Mouse (Mus musculus): Measurements from ENCODE around the gene Gabpb2. TPM values are rescaled to one million over a fixed set of nuclear protein-coding genes. Genes with fewer than 3 reads are reported as not detected.

The Gabpb2 gene
- total and polyA plus RNA-seq, 2 experiments from 2014 or later: 1.6 to 6.5 TPM

DNA sequence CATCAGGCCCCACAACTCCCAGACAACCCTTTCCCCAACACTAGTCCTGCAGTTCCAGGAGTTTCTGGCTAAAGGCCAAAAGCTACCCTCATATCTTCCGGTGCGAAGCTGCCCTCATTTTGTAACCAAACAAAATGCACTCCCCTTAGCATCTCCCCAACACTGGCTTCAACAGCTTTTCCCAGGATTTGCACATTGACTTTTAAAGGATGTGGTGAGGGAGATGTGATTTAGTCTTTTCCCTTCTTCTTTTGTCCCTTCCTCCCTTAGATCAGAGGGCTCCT is 55.4 kb downstream of the Gabpb2 start:
- DNase-seq (ENCODE audit: low spot score) (no peak), ATAC-seq (ENCODE audit: low FRiP score) (no peak)
- 11% methylated on average over 2 of the region's 2 CpGs for WGBS
- no peak for TF ChIP-seq CTCF (IDR thresholded peaks at IDR 0.05)
- peak overlapping the region; percentile 79 for H3K27ac ChIP-seq (ENCODE audit: low read depth, low read length)
- H3K4me3 ChIP-seq (ENCODE audit: low read depth, low read length): peak overlapping the region; percentile 85
- no peaks in the 10 kb centered on the region for H3K27me3 ChIP-seq (ENCODE audit: insufficient read depth, low read length)
- peaks cover 14% of the 10 kb centered on the region for H3K36me3 ChIP-seq (ENCODE audit: insufficient read depth, low read length)
- peak overlapping the region; percentile 80 for H3K9ac ChIP-seq (replicated peaks; ENCODE audit: low read length, poor library complexity, severe bottlenecking)
- no peaks in the 10 kb centered on the region for H3K9me3 ChIP-seq (ENCODE audit: low read length)
- peak overlapping the region; percentile 76 for H3K4me2 ChIP-seq (ENCODE audit: low read depth, low read length, poor library complexity, severe bottlenecking)
- H3K4me1 ChIP-seq (ENCODE audit: insufficient read depth, low read length): peaks cover 30% of the 10 kb centered on the region

DNA sequence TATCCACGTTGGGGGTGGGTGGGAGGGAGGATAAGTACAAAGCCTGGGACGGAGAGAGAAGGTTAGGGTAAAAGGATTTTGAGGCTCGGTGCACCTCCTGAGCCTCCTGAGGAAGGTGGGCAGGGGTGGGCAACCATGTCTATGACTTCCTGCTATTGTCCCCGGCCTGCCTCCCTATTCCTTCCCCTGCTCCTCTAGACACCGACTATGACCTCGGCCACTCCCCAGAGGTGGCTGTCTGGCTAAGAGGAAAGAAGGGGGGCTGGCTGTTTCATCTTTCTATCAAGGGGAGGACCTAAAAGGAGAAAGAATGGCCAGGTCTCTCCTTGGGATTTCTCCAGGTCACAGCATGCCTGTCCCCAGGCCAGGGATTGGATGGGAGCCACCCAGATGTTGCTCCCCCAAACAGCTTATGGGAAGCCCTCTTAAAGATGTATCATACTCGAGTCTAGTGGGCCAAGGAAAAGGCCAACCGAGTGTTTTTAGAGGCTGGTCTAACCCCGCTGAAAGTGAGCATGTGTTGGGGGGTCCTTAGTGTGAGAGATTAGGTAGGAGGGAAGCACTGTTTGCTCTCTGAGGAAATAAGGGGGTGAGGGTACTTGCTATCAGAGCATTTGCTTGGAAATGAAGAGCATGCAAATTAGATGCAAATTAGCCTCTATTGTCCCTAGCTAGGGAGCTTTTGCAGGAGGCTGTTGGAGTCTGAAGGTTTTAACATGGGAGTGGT is 55.9 kb downstream of the Gabpb2 start:
- 0 out of 2 replicates have a peak, but pooled peaks have one; percentile 5 for ATAC-seq (ENCODE audit: low FRiP score)
- Histone ChIP-seq H3K4me1 (ENCODE audit: insufficient read depth, low read length) (peaks cover 30% of the 10 kb centered on the region), H3K36me3 (ENCODE audit: insufficient read depth, low read length) (peaks cover 9% of the 10 kb centered on the region), H3K4me3 (ENCODE audit: low read depth, low read length) (peak overlapping the region; percentile 85), H3K9me3 (ENCODE audit: low read length) (no peaks in the 10 kb centered on the region), H3K27ac (ENCODE audit: low read depth, low read length) (peak overlapping the region; percentile 79), H3K27me3 (ENCODE audit: insufficient read depth, low read length) (no peaks in the 10 kb centered on the region), H3K9ac (replicated peaks; ENCODE audit: low read length, poor library complexity, severe bottlenecking) (peak overlapping the region; percentile 80), H3K4me2 (ENCODE audit: low read depth, low read length, poor library complexity, severe bottlenecking) (peak overlapping the region; percentile 76)
- DNase-seq (ENCODE audit: low spot score): peak; percentile 42
- no peak for TF ChIP-seq CTCF (IDR thresholded peaks at IDR 0.05)
- 0% methylated on average over 9 of the region's 9 CpGs for WGBS

DNA sequence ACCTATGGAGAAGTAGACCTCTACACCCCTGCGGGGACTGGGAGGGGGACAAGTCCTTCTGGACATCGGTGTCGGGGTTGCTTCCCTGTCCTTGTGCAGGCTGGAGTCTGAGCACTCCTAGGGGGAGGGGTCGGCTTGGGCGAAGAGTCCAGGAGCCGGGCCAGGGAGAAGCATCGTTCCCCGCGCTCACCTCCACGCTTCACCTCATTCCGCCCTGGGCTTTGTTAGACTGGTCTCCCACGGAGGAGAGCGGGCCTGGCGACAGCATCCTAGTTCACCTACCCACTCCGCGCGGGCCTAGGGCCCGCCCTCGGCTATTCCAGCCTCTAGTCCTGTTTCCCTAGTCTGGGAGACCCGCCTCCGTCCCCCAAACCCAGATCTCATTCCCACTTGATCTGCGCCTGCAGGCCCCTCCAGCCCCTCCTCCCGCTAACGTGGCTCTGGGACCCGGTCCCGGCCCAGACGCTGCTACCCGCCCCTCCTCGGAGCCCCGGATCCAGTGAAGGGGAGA is 56.6 kb downstream of the Gabpb2 start:
- H3K4me2 ChIP-seq (ENCODE audit: low read depth, low read length, poor library complexity, severe bottlenecking): peak overlapping the region; percentile 76
- peaks cover 30% of the 10 kb centered on the region for H3K4me1 ChIP-seq (ENCODE audit: insufficient read depth, low read length)
- DNase-seq (ENCODE audit: low spot score) (no peak), ATAC-seq (ENCODE audit: low FRiP score) (peak; percentile 31)
- H3K9me3 ChIP-seq (ENCODE audit: low read length): no peaks in the 10 kb centered on the region
- peak overlapping the region; percentile 79 for H3K27ac ChIP-seq (ENCODE audit: low read depth, low read length)
- WGBS: 2% methylated on average over 25 of the region's 30 CpGs
- no peaks in the 10 kb centered on the region for H3K27me3 ChIP-seq (ENCODE audit: insufficient read depth, low read length)
- peak overlapping the region; percentile 85 for H3K4me3 ChIP-seq (ENCODE audit: low read depth, low read length)
- peak overlapping the region; percentile 80 for H3K9ac ChIP-seq (replicated peaks; ENCODE audit: low read length, poor library complexity, severe bottlenecking)
- H3K36me3 ChIP-seq (ENCODE audit: insufficient read depth, low read length): peaks cover 4% of the 10 kb centered on the region
- no peak for TF ChIP-seq CTCF (IDR thresholded peaks at IDR 0.05)

DNA sequence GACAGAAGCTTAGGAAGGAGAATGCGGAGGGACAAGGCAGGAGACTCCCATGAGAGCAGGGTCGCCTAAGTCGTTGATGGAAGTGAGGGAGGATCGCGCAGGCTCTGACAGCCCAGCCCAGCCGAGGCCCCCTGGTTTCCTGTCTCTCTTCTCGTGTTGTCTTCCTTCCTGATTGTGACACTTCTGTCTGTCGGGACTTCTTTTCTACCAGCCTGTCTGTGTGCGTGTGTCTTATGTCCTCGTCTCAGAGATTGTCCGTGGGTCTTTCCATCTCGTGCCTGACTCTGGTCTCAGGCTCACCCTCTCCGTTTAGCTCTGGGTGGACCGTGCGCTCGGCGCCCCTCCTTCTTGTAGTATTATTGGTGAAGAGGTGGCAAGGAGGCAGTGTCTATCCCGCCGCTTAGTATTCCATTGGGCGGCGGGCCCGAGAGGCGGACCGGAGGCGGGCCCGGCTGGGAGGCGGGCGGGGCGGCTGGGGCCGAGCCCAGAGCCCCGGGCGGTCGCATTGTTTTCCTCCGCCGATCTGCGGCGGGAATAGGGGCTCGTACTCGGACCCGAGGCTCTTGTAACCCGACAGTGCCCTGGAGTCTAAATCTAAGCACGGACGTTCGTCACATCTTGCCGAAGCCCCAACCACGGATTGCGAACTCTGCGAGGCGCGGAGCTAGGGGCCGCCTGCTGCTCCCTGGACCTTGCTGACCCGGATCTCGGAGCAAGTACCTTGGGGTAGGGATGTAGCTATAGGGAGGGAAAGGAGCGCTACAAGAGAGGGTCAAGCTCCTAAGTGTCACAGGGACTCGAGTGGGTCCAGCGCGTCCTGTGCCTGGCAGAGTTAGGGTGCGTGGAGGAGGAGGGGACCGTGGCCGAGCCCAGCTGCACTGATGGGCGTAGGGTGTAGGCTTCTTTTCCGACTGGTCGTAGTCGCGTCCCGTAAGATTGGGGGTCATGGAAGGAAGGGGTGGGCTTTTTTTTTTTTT is 57.4 kb downstream of the Gabpb2 start, which contains the start of gene Sema6c:
TSS of gene Sema6c (plus strand) at position 471 of the 977 bp plus-strand sequence.
- Histone ChIP-seq H3K27ac (ENCODE audit: low read depth, low read length) (peak within 1 kb of the TSS; percentile 79), H3K4me3 (ENCODE audit: low read depth, low read length) (peak within 1 kb of the TSS; percentile 85), H3K9me3 (ENCODE audit: low read length) (no peaks in the 10 kb centered on the region), H3K27me3 (ENCODE audit: insufficient read depth, low read length) (no peaks in the 10 kb centered on the region), H3K36me3 (ENCODE audit: insufficient read depth, low read length) (peaks cover 2% of the 10 kb centered on the region), H3K9ac (replicated peaks; ENCODE audit: low read length, poor library complexity, severe bottlenecking) (peak within 1 kb of the TSS; percentile 80), H3K4me1 (ENCODE audit: insufficient read depth, low read length) (peaks cover 30% of the 10 kb centered on the region), H3K4me2 (ENCODE audit: low read depth, low read length, poor library complexity, severe bottlenecking) (peak within 1 kb of the TSS; percentile 76)
- DNase-seq (ENCODE audit: low spot score): peak; percentile 96
- TF ChIP-seq CTCF (IDR thresholded peaks at IDR 0.05): no peak; the same call in 1 of the 2 replicates
- WGBS: under 1% methylated on average over 65 of the region's 66 CpGs
- peak; percentile 94 for ATAC-seq (ENCODE audit: low FRiP score)

DNA sequence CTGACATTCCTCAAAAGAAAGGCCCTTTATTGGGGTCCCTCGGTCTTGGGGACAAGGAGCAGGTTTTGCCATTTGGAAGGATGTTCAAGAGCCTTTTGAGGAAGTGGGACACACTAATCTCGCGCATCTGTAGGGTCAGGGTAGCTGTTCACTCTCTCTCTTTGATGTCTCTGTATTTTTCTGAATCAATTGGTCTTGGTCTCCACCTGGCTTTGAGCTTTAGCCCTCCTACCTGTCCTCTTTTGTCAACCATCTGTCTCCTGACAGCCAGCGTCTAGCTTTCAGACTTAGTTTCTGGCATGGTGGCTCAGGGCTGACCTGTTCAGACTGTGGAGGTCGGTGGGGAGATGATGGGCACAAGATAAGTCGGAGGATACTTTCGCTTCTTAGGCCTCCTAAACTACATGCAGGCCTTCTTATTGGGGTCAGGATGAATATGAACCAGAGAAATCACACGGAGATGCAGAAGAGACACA is 58.2 kb downstream of the Gabpb2 start:
- H3K27me3 ChIP-seq (ENCODE audit: insufficient read depth, low read length): no peaks in the 10 kb centered on the region
- ATAC-seq (ENCODE audit: low FRiP score) (no peak), DNase-seq (ENCODE audit: low spot score) (no peak)
- peaks cover 30% of the 10 kb centered on the region for H3K4me1 ChIP-seq (ENCODE audit: insufficient read depth, low read length)
- peak overlapping the region; percentile 51; the same call in 1 of the 2 replicates for H3K27ac ChIP-seq (ENCODE audit: low read depth, low read length)
- H3K36me3 ChIP-seq (ENCODE audit: insufficient read depth, low read length): peaks cover 2% of the 10 kb centered on the region; the same call in 1 of the 2 replicates
- no peak for TF ChIP-seq CTCF (IDR thresholded peaks at IDR 0.05)
- peak overlapping the region; percentile 48 for H3K9ac ChIP-seq (replicated peaks; ENCODE audit: low read length, poor library complexity, severe bottlenecking)
- H3K4me2 ChIP-seq (ENCODE audit: low read depth, low read length, poor library complexity, severe bottlenecking): peak overlapping the region; percentile 76
- 14% methylated on average over 8 of the region's 8 CpGs for whole genome bisulfite sequencing
- H3K4me3 ChIP-seq (ENCODE audit: low read depth, low read length): peak overlapping the region; percentile 85
- H3K9me3 ChIP-seq (ENCODE audit: low read length): no peaks in the 10 kb centered on the region
